Mouse (Mus musculus) gastrocnemius, postnatal 10 days (tissue): ENCODE data around the gene Ppil4. TPM values are rescaled to one million over a fixed set of nuclear protein-coding genes. Genes with fewer than 3 reads are reported as not detected.
"Not testable (repeated sequence)": the region's sequence is repeated elsewhere in the genome, so short reads cannot be mapped to it uniquely, and the experiment has no call there.

Source experiments
- DNase-seq: peaks from one replicate; pipeline ENCODE4 v3.0.0; 2021; ENCODE audit warnings: mixed read lengths
- long read RNA-seq, 2 experiments: library from polyadenylated mRNA; stranded (forward); transcript quantifications; one replicate each; pipeline ENCODE4 v2.0.0; 2021
- total RNA-seq, 2 experiments: library from RNA; stranded (reverse); gene quantifications; 2 replicates each; pipeline ENCODE4 v1.2.3; 2021

The Ppil4 gene
- 10 to 100 TPM; 14.5 to 17.6 TPM for total RNA-seq
- long read RNA-seq, experiment 1, transcript Ppil4-201 (13 exons, 3,471 nt), result major isoform, 35 of 40 reads
- long read RNA-seq, experiment 1, partial matches to known transcripts, result 3 of 40 reads
- long read RNA-seq, experiment 1, other reads (novel, unspliced or antisense), result 2 of 40 reads
- long read RNA-seq, experiment 2, transcript Ppil4-201 (13 exons, 3,471 nt), result major isoform, 33 of 38 reads
- long read RNA-seq, experiment 2, partial matches to known transcripts, result 2 of 38 reads
- long read RNA-seq, experiment 2, other reads (novel, unspliced or antisense), result 3 of 38 reads

GRCm38 (mm10) chr10:7792751-7793385, at the start of gene Ppil4, which contains the start of gene Ginm1:
Ppil4 (plus strand) TSS chr10:7792891.
Ginm1 (minus strand) TSS chr10:7792824.
- DNase-seq, result peak; percentile 93

- not testable (repeated sequence) for DNase-seq
Observed at GRCm38 (mm10) chr10:7745528-7745927, 47.2 kb upstream of the Ppil4 start.

DNA sequence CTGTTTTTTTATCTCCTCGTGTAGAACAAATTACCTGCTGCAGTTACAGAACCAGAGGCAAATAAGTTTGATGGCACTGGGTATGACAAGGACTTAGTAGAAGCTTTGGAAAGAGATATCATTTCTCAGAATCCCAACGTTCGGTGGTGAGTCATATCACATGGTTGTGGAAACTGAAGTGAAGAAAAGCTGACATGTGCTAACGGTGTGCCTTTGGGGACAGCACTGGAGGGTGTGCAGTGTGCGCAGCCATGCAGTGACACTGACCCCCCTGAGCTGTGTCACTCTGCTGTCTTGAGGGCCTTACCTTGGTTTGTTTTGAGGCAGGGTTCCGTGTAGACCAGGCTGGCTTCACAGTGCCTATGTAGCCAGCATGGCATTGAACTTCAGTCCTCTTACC, 43.9 kb upstream of the Ppil4 start:
- DNase-seq, result no peak

- DNase-seq, result no peak
Observed at GRCm38 (mm10) chr10:7757544-7757943, 35.1 kb upstream of the Ppil4 start.

- DNase-seq, result no peak
Observed at GRCm38 (mm10) chr10:7772346-7772745, 20.3 kb upstream of the Ppil4 start.

- DNase-seq, result no peak
Observed at GRCm38 (mm10) chr10:7772769-7773168, 19.9 kb upstream of the Ppil4 start.

GRCm38 (mm10) chr10:7775421-7775820, 17.3 kb upstream of the Ppil4 start:
- peak; percentile 32 for DNase-seq

DNA sequence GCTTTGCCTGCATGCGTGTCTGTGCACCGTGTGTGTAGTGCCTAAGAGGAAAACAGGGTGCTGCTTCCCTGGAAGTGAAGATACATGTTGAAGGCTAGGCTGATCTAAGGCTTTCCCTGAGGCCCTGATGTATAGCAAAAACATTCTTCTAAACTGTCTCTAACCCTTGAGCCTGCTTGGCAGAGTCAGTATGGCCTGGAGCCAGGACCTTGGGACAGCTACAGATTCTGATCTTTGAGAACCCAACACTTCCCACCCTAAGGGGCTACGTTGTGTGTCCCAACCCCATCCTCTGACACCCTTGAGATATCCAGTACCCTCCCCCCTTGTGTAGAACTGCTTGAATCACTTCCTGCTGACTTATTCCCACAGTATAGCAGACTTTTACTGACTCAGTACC, 14.3 kb upstream of the Ppil4 start:
- no peak for DNase-seq

- no peak for DNase-seq
Observed at GRCm38 (mm10) chr10:7779751-7780237, 12.9 kb upstream of the Ppil4 start.

DNA sequence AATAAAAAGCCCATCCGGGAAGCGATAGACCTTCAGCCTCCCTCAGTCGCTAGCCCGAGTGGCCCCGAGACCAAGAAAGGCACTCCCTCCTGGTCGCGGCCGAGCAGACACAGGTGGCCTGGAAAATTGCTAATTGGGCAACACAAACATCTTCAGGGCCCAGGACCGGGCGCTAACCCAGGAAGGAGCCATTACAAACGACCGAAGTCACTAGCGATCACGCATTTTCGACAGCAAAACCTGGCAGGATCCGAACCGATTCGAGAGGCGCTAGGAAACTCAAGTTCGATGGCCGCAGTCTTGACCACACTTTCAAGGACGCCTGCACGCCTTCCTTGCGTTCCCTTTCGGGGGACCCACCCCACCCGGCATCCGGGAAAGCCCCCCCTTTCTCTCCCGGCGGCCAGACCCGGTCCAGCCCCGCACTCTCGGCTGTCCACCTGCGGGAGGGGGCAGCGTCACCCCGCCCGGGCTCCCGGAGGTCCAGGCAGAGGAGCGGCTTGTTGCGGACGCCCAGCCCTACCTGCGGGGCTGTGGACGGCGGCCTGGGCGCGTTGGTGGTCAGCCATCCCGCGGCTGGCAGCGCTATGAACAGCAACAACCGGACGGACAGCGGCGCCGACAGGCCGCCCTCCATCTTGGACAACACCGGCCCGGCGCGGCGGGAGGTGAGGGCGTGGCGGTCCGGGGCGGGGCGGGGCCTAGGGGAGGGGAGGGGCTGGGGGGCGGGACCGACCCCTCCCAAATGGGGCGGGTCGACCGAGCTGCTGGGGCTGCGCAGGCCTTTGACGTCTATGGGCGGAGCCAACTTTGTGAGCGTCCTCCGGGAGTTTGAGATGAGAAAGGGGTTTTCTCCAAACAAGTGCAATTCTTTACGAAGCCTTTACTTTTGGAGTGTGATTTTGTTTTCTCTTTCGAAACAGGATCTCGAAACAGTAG, 12.2 kb upstream of the Ppil4 start:
- peak; percentile 90 for DNase-seq

GRCm38 (mm10) chr10:7781214-7781613, 11.5 kb upstream of the Ppil4 start:
- DNase-seq, result no peak

GRCm38 (mm10) chr10:7787319-7787718, 5.4 kb upstream of the Ppil4 start:
- no peak for DNase-seq

DNA sequence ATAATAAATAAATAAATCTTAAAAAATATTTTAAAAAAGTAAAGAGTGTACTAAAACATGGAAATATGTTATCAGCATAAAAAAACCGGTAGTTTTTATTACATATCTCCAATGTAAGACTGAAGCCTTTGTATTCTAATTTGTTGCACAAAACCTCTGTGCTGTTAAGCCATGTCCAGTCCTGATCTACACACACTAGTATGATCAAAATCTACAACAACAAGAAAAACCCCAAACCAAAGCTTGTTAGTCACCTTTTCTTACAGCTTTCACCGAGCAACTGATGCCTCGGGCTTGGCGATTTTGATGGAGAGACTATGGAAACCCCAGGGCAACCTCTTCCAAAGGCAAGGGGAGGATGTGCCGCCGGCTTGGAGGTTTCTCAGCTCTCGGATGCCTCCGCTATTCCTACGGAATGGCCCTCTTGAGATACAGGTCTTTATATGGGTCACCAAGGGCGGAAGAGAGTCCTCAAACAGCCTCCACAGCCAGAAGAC, 389 bp upstream of the Ppil4 start:
- DNase-seq, result no peak

GRCm38 (mm10) chr10:7801258-7801657, 8.6 kb downstream of the Ppil4 start:
- DNase-seq, result no peak

- no peak for DNase-seq
Observed at GRCm38 (mm10) chr10:7802519-7803140, 9.9 kb downstream of the Ppil4 start.

GRCm38 (mm10) chr10:7809937-7810336, 17.2 kb downstream of the Ppil4 start:
- no peak for DNase-seq

- DNase-seq, result no peak
Observed at GRCm38 (mm10) chr10:7816476-7816875, 23.8 kb downstream of the Ppil4 start.

DNA sequence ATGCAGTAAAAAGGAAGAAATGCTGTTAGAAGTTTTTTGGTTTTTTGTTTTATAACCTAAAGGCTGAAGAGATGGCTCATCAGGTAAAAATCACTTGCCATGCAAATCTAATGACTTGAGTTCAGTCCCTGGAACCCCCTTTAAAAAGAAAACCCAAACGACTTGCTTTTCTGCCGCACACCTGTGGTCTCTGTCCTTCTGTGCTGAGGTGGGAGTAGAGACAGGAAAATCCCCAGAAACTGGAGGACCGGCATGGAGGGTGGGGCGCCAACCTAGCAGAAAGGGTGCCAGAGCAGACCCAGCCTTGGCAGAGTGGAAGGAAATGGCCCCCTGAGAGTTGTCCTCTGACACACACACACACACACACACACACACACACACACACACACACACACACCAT, 26.0 kb downstream of the Ppil4 start:
- no peak for DNase-seq

GRCm38 (mm10) chr10:7819156-7819555, 26.5 kb downstream of the Ppil4 start:
- no peak for DNase-seq

- no peak for DNase-seq
Observed at GRCm38 (mm10) chr10:7819603-7820002, 26.9 kb downstream of the Ppil4 start.

- no peak for DNase-seq
Observed at GRCm38 (mm10) chr10:7820171-7820570, 27.5 kb downstream of the Ppil4 start.

DNA sequence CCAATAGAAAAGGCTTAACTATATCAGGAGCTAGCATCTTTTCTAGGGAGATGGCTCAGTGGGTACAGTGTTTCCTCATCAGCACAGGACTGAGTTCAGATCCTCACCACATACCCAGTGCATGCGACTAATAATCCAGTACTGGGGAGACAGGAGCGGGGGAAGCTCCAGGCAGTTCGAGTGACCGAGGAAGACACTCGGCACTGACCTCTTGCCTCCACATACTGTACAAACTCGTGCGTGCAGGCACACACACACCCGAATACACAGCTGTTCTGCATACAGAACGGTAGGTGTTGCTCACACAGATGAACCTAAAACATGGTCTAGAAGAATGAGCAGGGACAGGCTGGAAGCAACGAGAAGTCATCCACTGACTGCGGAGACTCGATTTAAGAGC, 29.3 kb downstream of the Ppil4 start:
- DNase-seq, result no peak
